Mouse (Mus musculus): ENCODE results near the gene Dmkn.

GRCm38 (mm10) chr7:30769236-30769635 lies 5.7 kb downstream of the Dmkn start:
- no peak for TF ChIP-seq POLR2A (IDR thresholded peaks at IDR 0.05; ENCODE audit: borderline replicate concordance, low read depth, low read length)
- no peak for TF ChIP-seq CTCF (IDR thresholded peaks at IDR 0.05; ENCODE audit: low read depth, low read length)
